Comparison of ENCODE assay signal across 10 mouse cellular contexts in the genomic region with DNA sequence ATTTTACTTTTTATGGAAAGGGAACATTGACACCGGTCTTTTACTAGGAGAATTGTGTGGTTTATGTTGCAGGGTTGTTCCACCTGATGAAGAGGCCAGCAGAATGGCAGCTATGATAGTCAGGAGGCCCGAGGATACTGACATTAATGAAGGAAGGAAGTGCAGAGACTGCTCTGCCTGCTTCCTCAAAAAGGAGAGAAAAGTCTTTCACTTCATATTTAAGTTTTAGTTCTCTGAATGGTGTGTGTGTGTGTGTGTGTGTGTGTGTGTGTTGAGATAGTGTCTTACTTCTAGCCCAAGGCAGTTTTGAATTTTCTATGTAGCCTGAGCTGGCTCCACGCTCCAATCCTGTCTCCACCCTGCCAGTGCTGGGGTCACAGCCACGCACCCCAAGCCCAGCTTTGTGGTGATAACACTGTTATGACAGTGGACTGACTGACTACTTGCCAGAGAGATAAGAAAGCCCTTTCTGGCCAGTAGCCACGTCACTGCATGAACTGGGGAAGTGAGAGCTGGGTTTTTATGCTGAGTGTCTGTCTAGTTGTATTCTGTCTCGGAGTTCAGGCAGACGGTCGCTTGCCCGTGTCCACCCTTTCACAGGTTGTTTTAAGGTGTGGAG.
DNase-seq lines count a peak whose midpoint lies in the region; ATAC-seq lines count a peak whose summit lies in the region.
"Had no signal": no experiment of that assay in that cellular context is flagged by ENCODE, and none has a peak within 500 bp of the region (broad histone marks: within the 10 kb centered on the region; RNA-seq: fewer than 3 reads in every experiment).

No protein-coding gene starts in this region.

- H3K4me2 ChIP-seq in heart, embryonic 15.5 days, result no peak overlapping the region
- H3K4me2 ChIP-seq: hindbrain, embryonic 15.5 days; stomach, embryonic 15.5 days had no signal

- H3K27ac ChIP-seq in heart, embryonic 15.5 days, result peak overlapping the region; percentile 42; the same call in 1 of the 2 replicates
- H3K27ac ChIP-seq: hindbrain, embryonic 15.5 days; stomach, embryonic 15.5 days had no signal

- no peaks in the 10 kb centered on the region for H3K36me3 ChIP-seq in heart, embryonic 15.5 days
- H3K36me3 ChIP-seq: stomach, embryonic 15.5 days had no signal

- no peak overlapping the region for H3K9ac ChIP-seq in heart, embryonic 15.5 days
- H3K9ac ChIP-seq: hindbrain, embryonic 15.5 days; stomach, embryonic 15.5 days had no signal

- H3K9me3 ChIP-seq in heart, embryonic 15.5 days (replicated peaks), result no peaks in the 10 kb centered on the region
- H3K9me3 ChIP-seq: hindbrain, embryonic 15.5 days; stomach, embryonic 15.5 days had no signal

- H3K4me1 ChIP-seq in heart, embryonic 15.5 days (replicated peaks), result peaks cover 16% of the 10 kb centered on the region
- H3K4me1 ChIP-seq: hindbrain, embryonic 15.5 days; stomach, embryonic 15.5 days had no signal

- 28% methylated on average over 9 of the region's 9 CpGs for whole genome bisulfite sequencing in heart, embryonic 15.5 days

- H3K27me3 ChIP-seq in heart, embryonic 15.5 days, result no peaks in the 10 kb centered on the region
- H3K27me3 ChIP-seq: hindbrain, embryonic 15.5 days; stomach, embryonic 15.5 days had no signal

- peak; percentile 76; the same call in 1 of the 2 replicates for ATAC-seq in heart, embryonic 15.5 days (replicated peaks; ENCODE audit: insufficient number of reproducible peaks, insufficient read depth, low FRiP score, low read depth)

- DNase-seq in adrenal gland, adult (ENCODE audit: inconsistent age in 2 of 2, low spot score in 1 of 2), result peak; percentile 29 to 63
- DNase-seq in adrenal gland, postnatal 25 days, result no peak
- DNase-seq in MEL-GATA-1-ER (ENCODE audit: extremely low read depth, low read depth), result peak; percentile 38
- peak; percentile 26 for DNase-seq in lung, postnatal 25 days (ENCODE audit: low spot score)
- no peak for DNase-seq in thymus, postnatal 36 days
- no peak for DNase-seq in left cerebral cortex, postnatal 14 days (ENCODE audit: low spot score in 2 of 2)
- no peak for DNase-seq in gastrocnemius, adult 8-10 months (ENCODE audit: low spot score in 2 of 2)

- H3K4me3 ChIP-seq in heart, embryonic 15.5 days, result no peak overlapping the region
- H3K4me3 ChIP-seq: hindbrain, embryonic 15.5 days; stomach, embryonic 15.5 days had no signal

- intact Hi-C loops in left cerebral cortex, postnatal 14 days (cut with DNase I), result no loop called here

Comparison
In these comparisons a context has a peak if more than half of its experiments do, and no peak if none do; other contexts are left out.
1. DNase-seq: peak in adrenal gland, adult (2 of 2), MEL-GATA-1-ER (single experiment) and lung, postnatal 25 days (single experiment); none in adrenal gland, postnatal 25 days (single experiment), thymus, postnatal 36 days (0 of 2), left cerebral cortex, postnatal 14 days (0 of 2) and gastrocnemius, adult 8-10 months (0 of 2).